Mouse (Mus musculus) cerebellum, adult 11-12 months (tissue): Measurements from ENCODE around the gene Zc2hc1b.
A peak's percentile ranks its signal among the peaks of the same experiment; 100 is the strongest.

ENCODE experiments used
- DNase-seq: peaks from one replicate; pipeline ENCODE4 v3.0.0; 2022

Zc2hc1b gene

GRCm38 (mm10) chr10:13177973-13178624, at the start of gene Zc2hc1b:
Gene Zc2hc1b, minus strand, starts transcription at chr10:13178023.
- no peak for DNase-seq

DNA sequence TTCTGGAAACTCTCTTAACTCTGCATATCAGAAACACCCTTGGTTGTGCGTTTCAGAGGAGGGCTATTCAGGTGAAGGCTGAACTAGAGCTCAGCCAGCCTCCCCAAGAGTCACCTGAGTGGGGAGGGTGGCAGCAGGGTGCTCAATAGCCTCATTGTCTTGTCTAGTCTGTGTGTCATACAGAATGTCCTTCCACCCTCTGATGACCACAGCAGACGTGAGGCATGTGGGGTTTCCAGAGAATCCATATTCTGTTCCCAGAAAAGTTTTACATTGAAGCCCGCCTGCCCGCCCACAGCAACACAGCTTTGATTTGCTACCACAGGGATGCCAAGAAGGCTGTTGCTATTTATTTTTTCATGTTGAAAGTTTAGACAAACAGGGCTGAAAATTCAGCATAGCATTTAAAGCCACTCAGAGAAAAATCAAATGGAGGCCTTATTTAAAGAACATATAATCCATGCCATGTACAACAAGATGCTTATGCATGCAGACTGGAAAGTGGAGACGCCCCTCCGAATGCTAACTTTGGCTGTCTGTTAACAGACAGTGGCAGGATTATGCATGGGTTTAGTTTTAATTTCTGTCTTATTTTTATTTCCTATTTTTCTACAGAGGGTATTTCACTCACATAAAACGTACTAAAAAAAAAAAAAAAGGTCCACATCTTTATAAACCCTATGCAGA, 47.7 kb upstream of the Zc2hc1b start:
- no peak for DNase-seq

DNA sequence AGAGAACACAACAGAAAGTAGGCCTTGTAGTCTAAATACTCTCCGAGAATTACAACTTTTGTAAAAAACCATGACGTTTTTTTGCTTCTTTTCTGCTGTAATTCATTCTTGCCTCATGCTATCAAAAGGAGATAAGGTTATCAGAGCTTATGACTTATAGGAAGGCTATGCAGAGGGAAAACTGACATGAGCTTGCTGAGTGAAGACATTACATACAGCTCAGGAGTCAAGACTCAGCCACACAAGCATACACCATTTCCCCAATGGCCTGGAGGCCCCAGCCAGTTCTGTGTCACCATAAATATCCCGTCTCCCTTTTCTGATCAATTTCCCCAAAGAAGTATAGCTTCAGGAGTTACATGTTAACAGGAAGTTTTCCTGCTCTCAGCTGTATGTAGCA, 44.3 kb upstream of the Zc2hc1b start:
- DNase-seq, result no peak

DNA sequence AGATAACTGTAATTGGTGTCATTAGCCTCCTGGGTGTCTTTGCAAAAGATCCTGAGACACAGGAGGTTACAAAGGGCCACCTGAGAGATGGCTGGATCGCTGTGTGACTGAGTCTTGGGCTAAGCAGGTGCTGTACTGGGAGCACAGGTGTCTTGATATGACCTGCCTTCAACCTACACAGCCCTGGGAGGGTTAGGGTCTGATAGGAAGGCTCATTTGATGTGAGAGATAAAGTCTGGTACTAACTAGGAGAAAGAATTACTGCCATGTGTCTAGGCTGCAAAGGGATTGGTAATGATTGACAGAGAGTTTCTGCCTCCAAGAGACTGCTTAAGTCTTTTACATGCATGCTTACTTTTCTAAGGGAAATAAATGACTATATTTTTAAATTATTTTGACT, 42.2 kb upstream of the Zc2hc1b start:
- no peak for DNase-seq

GRCm38 (mm10) chr10:13213956-13214355, 36.1 kb upstream of the Zc2hc1b start:
- no peak for DNase-seq

GRCm38 (mm10) chr10:13212829-13213228, 35.0 kb upstream of the Zc2hc1b start:
- DNase-seq, result no peak

GRCm38 (mm10) chr10:13212326-13212725, 34.5 kb upstream of the Zc2hc1b start:
- DNase-seq, result no peak

DNA sequence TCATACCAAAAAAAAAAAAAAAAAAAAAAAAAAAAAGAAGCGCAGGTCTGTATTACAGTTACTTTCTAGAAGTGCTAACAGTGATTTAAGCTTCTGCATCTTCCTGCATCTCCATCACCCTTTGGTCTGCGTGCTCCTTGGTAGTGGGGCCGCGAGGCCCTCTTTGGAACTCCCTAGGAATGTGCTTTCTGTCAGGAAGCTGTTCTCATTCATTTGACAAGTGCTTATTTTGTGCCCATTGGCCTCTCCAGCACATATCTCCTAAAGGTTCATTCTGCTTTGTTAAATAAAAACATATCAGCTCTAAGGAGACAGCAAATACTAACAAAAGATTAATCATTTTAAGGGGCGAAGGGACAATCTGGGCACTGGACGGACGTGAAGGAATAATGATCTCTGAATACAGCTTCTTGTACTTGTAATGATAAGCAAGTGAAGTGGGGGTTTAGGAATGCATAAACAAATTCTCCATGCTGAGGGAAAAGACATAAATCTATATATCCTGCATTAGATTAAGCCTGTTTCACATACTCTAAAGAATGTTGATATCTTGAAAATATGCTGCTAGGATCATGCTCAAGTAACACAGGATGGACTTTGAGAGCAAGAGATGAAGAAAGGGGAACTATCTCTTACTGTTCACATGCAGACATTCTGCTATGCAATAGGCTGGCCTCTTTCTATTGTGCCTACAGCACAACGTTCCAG, 32.3 kb upstream of the Zc2hc1b start:
- DNase-seq, result no peak

- DNase-seq, result no peak
Observed at GRCm38 (mm10) chr10:13209506-13209905, 31.7 kb upstream of the Zc2hc1b start.

- no peak for DNase-seq
Observed at GRCm38 (mm10) chr10:13209061-13209460, 31.2 kb upstream of the Zc2hc1b start.

GRCm38 (mm10) chr10:13201741-13202293, 24.0 kb upstream of the Zc2hc1b start:
- no peak for DNase-seq

DNA sequence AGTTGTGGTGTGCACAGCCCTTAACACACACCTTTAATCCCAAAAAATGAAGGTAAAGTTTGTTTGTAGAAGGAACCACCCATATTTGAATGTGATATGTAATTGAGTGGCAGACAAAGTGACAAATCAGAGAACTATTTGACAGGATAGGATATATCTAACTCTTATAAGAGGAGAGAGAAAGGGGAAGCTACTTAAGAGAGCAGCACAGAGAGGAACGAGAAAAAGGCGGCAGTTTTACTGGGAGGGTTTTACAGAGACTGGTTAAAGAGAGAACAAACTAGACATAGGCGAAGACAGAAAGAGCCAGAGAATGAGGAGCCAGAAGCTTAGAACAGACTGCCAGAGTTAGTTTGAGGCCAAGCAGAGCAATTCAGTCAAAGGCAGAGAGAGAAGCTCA, 23.0 kb upstream of the Zc2hc1b start:
- no peak for DNase-seq

- no peak for DNase-seq
Observed at GRCm38 (mm10) chr10:13199234-13199633, 21.4 kb upstream of the Zc2hc1b start.

DNA sequence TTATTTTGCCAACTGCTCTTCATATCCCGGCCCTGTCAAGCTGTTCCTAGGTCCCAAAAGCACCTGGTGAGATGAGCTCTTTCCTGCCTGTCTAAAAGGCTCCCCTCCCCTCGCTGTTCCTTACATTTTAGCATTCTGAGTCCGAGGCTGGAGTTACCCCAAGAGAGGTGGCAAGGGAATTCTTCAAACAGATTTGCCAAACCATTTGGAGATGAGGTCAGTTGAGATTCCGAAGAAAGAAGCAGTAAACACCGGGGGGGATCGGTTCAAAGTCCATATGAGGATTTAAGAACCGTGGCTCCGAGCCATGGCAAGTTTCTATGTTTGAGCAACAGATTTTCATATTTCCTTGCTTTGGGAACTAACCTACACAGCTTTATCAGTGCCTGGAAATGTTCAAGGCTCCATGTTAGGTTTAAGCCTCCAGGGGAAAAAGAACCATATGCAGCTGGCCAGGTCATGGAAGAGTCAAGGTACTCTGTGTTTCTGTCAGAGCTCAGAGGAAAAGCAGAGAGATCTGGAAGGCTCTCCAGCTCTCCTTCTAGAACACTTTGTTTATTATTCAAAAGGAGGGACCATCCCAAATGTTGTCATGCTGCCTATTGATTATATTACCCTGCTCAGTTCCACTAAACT, 19.2 kb upstream of the Zc2hc1b start:
- DNase-seq, result no peak

DNA sequence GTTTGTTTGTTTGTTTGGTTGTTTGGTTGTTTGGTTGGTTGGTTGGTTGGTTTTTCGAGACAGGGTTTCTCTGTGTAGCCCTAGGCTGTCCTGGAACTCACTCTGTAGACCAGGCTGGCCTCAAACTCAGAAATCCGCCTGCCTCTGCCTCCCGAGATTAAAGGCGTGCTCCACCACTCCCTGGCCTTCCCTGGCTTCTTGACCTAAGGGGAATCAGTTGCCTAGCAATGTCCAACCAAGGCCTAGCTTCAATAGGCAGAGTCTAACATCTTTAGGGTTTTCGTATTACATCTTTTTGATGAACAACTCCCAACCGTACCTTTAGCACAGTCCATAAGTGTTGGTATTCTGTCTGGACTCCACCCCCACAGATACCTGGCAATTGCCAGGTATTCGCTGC, 15.7 kb upstream of the Zc2hc1b start:
- peak; percentile 26 for DNase-seq

DNA sequence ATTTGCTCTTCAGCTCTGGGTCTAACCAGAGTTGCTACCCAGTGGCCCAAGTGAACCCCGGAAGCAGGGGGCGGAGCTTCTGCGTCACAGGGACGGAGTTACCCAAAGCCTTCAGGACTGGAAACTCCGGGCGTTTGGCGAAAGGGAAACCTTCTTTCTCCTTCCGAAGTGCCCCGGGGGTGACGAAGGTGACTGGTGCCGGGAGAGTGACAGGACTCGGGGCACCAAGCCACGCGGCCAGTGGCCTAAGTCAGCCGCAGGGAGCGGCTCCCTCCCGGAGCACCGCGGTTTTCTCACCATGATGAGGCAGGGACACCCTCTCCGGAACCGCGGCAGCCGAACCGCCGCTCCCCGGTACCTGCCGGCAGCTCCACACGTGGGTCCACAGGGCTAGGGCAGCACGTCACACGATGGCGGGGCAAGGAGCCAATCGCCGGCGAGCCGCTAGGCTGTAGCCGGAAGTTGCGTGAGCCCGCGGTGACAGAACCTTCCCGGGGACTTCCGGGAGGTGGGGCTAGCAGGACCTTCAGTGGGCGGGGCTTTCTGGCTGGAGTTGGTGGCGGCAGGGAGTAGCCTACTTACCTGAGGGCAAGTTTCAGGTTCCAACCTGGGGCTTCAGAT, 15.0 kb upstream of the Zc2hc1b start, which contains the start of gene Ltv1:
TSS of gene Ltv1 (minus strand) at position 438 of the 621 bp plus-strand sequence.
- DNase-seq, result peak; percentile 96

DNA sequence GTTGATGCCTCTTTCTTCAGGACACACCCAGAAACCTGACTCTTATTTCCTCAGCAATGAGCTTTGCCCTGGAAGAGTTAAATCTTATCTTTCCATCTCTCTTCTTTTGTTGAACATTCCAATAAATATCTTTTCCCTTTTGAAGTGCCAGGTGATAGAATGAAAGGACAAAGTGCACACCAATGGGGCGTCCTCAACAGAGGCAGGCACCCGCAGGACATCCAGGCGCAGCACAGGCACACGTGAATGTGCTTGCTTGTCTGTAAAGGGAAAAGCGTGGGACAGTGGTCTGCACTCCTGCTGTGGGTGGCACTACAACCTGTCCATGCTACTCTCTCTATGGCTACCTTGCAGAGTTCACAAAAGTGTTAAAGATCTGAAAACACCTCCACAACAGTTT, 12.1 kb upstream of the Zc2hc1b start:
- no peak for DNase-seq

DNA sequence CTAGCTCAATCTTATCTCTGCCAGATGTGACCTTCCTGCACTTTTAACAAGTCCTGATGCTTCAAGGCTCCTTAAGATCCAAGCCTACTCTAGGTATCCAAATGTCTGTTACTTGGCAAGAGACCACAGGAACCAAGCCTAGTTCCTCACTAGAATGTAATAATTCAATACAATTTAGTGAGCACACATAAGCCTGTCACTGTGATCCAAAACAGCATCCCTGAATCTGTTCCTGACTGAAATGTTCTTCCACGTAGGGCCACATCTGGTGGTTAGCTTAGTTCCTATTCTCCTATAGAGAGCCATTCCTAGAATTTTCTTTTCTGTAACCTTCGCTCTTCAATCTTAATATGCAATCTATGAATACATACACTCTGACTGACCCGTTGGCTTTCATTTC, 8.9 kb upstream of the Zc2hc1b start:
- DNase-seq, result no peak

DNA sequence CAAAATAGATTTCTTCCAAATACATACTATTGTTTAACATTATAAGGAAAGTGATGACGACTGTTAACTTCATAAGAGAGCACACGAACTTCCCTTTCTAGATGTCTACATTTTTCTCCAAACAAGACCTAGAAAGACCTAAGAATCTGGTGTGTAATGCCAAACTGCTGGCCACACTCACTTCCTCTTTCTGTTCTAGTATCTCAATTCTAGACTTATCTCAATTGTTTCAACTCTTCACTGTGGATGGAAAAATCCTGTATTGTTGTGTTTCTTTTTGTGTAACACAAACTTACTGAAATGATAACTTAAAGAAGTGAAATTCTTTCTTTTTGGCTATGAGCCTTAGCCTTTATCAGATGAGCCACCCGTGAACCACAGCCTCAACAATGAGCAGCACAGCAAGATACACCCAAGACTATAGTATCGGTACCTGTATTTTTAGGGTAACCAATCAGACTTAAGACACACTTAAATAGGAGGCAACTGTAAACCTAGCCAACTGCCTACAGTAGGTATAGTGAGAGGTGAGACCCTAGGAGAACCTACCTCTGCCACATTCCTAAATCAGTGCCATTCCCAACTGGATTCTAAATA, 6.4 kb upstream of the Zc2hc1b start:
- no peak for DNase-seq

GRCm38 (mm10) chr10:13180211-13180610, 2.4 kb upstream of the Zc2hc1b start:
- no peak for DNase-seq

DNA sequence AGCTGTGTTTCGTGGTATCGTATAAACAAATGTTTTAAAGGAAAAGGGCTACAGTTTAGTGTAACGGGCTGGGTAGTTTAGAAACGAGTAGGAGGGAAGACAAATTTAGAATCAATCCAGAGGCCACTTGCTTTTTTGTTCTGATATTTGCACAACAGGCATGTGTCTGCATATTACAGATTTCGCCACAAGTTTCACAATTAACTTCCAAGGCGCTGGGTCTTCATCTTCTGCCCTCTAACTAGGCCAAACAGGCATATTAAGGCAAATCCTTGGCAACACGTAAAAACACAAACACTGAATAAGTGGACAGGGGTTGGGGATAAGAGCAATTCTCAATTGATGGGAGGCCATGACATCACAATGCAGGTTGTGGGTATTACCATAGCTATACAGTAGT, 2.0 kb downstream of the Zc2hc1b start:
- DNase-seq, result no peak

DNA sequence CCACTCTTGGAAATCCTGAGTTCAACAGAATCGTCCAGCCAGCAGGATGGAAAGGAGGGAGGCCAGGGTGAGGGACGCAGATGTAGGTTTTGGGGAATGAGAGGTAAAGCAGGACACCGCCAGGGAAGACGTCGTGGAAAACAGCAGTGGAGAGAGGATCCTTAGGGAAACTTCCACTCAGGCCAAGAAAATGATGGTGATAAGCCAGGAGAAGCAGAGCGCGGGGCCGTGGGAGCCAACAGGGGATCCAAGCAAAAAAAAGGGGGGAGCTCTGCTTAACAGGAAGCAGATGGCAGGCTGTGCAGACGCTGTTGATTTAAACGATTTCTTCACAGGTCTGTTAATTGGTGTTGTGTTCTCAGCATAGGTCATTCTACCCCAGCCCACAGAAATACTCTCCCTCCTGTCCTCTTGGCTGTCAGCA, 5.0 kb downstream of the Zc2hc1b start:
- DNase-seq, result no peak
